Mouse (Mus musculus) E14TG2a.4 (cell line): Measurements from ENCODE around the gene Atp6v1a.

ENCODE experiments used
- CTCF ChIP-seq: conservative IDR thresholded peaks from 2 replicates; pipeline ENCODE4 v1.5.1; 2014; ENCODE audit warnings: low read length
- NANOG ChIP-seq: IDR thresholded peaks from 2 replicates; pipeline ENCODE4 v1.6.1; 2014; ENCODE audit warnings: borderline replicate concordance, low read length, mixed read lengths
- POU5F1 ChIP-seq: IDR thresholded peaks from 2 replicates; pipeline ENCODE4 v1.6.1; 2014; ENCODE audit warnings: low read length, borderline replicate concordance

DNA sequence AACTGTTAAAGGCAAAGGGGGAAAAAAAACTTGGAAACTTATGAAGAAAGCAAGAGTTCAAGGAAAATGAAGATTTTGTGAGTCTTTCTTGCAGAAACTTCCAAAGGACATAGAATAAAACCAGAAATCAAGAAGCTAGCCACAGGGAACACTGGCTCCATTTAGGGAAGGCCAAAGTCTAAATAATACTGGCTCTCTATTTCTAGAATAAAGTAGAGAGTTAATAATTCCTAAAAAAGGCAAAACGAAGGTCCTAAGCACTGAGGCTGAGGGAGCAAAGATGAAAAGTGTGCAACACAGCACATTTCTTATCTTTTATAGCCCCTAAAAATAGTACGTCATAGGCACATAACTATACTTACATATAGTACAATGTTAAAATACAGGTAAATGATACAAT, 34.3 kb downstream of the Atp6v1a start:
- TF ChIP-seq CTCF = no peak
- no peak for TF ChIP-seq NANOG
- no peak for TF ChIP-seq POU5F1
